Mouse (Mus musculus): ENCODE measurements around the gene Gm49630. TPM values are rescaled to one million over a fixed set of nuclear protein-coding genes. Genes with fewer than 3 reads are reported as not detected.
"Not testable (repeated sequence)": the region's sequence is repeated elsewhere in the genome, so short reads cannot be mapped to it uniquely, and the experiment has no call there.

Gm49630 gene
- polyA plus RNA-seq, 1 experiment = not detected

GRCm38 (mm10) chr17:7324346-7324745, 47.4 kb downstream of the Gm49630 start, which contains the start of gene Tcp10a:
TSS of gene Tcp10a (plus strand) at chr17:7324646.
- not testable (repeated sequence) for H3K4me1 ChIP-seq (ENCODE audit: control insufficient read depth, insufficient read depth, low read length); H3K4me3 ChIP-seq (ENCODE audit: insufficient read depth, low read length); H3K27ac ChIP-seq (ENCODE audit: insufficient read depth, low read length)

GRCm38 (mm10) chr17:7319789-7320188, 52.0 kb downstream of the Gm49630 start:
- H3K4me1 ChIP-seq (ENCODE audit: control insufficient read depth, insufficient read depth, low read length); H3K27ac ChIP-seq (ENCODE audit: insufficient read depth, low read length); H3K4me3 ChIP-seq (ENCODE audit: insufficient read depth, low read length): not testable (repeated sequence)

DNA sequence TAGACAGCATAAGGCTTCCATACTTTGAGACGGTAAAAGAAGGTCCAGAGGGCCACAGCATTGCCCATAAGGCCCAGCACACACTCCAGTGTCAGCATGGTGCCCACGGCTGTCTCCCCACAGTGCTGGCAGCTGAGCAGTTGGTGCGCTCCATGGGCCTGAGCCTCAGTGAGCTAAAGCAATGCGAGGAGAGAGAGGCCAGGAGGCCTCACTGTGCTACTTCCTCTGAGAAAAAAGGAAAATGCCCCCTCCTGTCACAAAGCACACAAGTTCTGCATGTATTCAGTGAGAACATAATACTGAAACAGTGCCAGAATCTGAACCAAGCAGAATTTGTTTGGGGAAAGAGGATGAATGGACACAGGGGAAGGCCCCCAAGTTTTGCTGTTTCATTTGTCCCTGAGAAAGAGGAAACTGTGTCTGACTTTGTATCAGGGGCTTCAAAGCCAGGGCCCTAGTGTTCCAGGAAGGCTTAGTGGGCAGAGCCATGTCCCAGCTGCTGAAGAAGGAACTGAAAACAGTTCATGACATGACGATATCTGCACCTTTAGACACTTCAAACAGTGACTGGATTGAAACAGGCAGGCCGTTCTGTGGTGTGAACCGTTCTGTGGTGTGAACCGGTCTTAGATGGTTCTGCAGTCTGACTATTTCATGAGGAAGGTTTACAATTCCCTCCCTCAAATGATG, 55.9 kb downstream of the Gm49630 start:
- not testable (repeated sequence) for H3K4me3 ChIP-seq (ENCODE audit: insufficient read depth, low read length)

DNA sequence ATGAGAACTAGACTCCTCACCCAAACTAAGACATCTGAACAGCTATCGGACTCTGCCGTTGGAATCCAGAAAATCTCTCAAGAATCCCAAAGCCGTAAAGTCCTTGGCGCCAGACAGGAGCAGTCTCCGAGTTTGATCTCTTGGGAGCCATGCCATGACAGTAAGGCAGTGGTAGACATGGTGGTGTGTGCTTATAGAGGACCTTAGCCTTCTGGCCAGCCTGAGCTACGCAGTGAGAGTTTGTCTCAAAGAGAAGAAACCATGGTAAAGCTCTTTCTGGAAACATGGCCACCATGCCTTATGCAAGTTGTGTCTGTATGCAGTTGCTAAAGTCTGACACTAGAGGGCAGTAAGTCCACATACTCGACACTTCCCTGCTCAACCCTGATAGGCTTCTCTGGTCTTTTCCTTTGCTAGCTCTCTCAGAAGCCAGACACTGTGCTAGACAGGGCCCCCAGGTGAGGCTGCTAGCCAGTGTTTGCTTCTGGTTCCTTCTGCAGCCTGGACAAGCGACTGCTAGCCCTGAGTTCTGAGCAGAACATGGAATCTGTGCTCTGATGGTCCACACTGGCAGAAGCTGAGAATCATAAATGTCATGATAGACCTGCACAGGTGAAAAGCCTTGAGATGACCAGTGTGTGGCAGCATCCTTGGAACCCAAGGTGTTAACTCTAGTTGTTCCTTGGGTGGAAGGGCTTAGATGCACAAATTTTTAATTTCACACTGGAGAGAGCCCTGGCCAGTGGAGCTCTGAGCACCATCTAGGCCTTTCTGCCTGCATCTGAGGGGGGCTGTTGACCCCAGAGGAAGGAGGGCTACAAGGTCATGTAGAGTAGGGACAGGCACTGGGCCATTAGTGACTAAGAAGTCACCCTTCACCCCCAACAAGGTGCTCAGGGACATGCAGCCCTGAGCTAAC, 65.2 kb downstream of the Gm49630 start:
- H3K27ac ChIP-seq (ENCODE audit: insufficient read depth, low read length); H3K4me1 ChIP-seq (ENCODE audit: control insufficient read depth, insufficient read depth, low read length); H3K4me3 ChIP-seq (ENCODE audit: insufficient read depth, low read length): not testable (repeated sequence)

More for the DNA sequence above, 55.9 kb downstream of the Gm49630 start:
- H3K4me1 ChIP-seq (ENCODE audit: control insufficient read depth, insufficient read depth, low read length); H3K27ac ChIP-seq (ENCODE audit: insufficient read depth, low read length): not testable (repeated sequence)

Other genes with a start within 250 kb of the Gm49630 start
- gene Rps6ka2, start 201.9 kb downstream of the Gm49630 start, polyA plus RNA-seq (2011; ENCODE audit: insufficient read length, low read depth, missing spikeins) = 21.5 and 22.4 TPM in 2 replicates
- gene Tcp10a, start 47.3 kb downstream of the Gm49630 start, polyA plus RNA-seq (2011; ENCODE audit: insufficient read length, low read depth, missing spikeins) = not detected in 2 replicates
- not detected in 2 replicates for gene Ttll2, start 19.3 kb downstream of the Gm49630 start, polyA plus RNA-seq (2011; ENCODE audit: insufficient read length, low read depth, missing spikeins)
- not detected in 2 replicates for gene Unc93a2, start 13.5 kb upstream of the Gm49630 start, polyA plus RNA-seq (2011; ENCODE audit: insufficient read length, low read depth, missing spikeins)